Mouse (Mus musculus) olfactory bulb, adult 2 months (tissue): ENCODE measurements around the gene Ttll8.

Experiments
- CTCF ChIP-seq: fragments of 200-500 bp; IDR thresholded peaks from 2 replicates; pipeline ENCODE4 v1.5.1; 2012; ENCODE audit warnings: low read depth, mild to moderate bottlenecking, low read length, moderate library complexity; ENCODE audit not compliant: insufficient read depth
- POLR2A ChIP-seq: fragments of 200-500 bp; IDR thresholded peaks from 2 replicates; pipeline ENCODE4 v1.6.1; 2012; ENCODE audit warnings: mild to moderate bottlenecking, low read depth, low read length, moderate library complexity; ENCODE audit not compliant: insufficient read depth

DNA sequence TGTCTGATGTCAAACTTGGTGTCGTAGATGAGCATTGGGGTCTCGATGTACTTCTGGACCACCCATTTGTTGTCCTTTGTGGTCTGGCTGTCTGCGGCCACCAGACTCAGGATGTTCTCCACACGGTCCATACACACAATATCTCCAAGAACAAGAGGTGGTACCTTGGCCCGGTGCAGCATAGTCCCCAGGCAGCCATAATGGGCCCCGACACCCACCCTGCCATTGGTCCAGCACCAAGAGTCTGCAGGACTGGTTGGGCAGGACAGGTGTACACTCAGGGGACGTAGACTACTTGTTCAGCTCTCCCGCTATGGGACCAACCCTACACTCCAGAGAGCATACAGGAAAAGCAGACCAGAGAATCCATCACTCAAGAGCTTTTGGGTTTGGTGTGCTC lies 37.1 kb downstream of the Ttll8 start:
- no peak for TF ChIP-seq CTCF
- no peak for TF ChIP-seq POLR2A
